Mouse (Mus musculus): ENCODE measurements at regions not wholly inside any gene's neighbourhood (a gene's known extent, or its start where the extent isn't known, plus 50 kb on each side); places are given as distances from the start of the nearest gene placed in this dataset.

DNA sequence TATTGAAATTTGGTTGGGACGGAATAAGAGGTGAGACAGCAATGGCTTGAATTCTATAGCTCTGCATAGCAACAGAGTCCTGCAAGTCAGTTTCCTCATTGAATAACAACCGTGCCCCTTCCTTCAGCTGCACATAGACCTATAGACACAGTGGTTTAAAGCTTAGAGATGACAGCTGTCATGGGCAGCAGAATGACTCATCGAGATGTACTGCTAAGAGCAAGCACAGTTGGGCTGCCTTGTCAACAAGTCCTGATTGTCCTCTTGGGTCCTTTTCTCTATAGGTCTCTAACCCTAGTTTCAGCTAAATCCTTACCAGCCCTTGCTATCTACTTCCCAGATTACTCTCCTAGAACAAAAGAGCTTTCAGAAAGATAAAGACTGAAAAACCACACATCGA, 417.9 kb downstream of the Adgrl2 start:
- TF ChIP-seq POLR2A (IDR thresholded peaks at IDR 0.05; ENCODE audit: insufficient read depth, low read length) (no peak), CTCF (IDR thresholded peaks at IDR 0.05; ENCODE audit: low read depth, low read length) (no peak), EP300 (IDR thresholded peaks at IDR 0.05; ENCODE audit: insufficient read depth, low read depth, low read length) (no peak)
- H3K9ac ChIP-seq (ENCODE audit: low read depth, poor library complexity, severe bottlenecking), result no peak overlapping the region
- H3K4me3 ChIP-seq (ENCODE audit: low read depth, low read length), result no peak overlapping the region
- H3K27me3 ChIP-seq (ENCODE audit: control insufficient read depth, insufficient read depth, low read length, poor library complexity, severe bottlenecking), result no peaks in the 10 kb centered on the region
- no peaks in the 10 kb centered on the region for H3K36me3 ChIP-seq (ENCODE audit: control insufficient read depth, insufficient read depth, low read length, poor library complexity, severe bottlenecking)
- H3K4me1 ChIP-seq (ENCODE audit: control insufficient read depth, insufficient read depth, low read length), result no peaks in the 10 kb centered on the region
- H3K9me3 ChIP-seq (replicated peaks; ENCODE audit: control insufficient read depth, insufficient read depth, low read length, poor library complexity, severe bottlenecking), result no peaks in the 10 kb centered on the region
- H3K27ac ChIP-seq (ENCODE audit: insufficient read depth, low read length), result no peak overlapping the region

DNA sequence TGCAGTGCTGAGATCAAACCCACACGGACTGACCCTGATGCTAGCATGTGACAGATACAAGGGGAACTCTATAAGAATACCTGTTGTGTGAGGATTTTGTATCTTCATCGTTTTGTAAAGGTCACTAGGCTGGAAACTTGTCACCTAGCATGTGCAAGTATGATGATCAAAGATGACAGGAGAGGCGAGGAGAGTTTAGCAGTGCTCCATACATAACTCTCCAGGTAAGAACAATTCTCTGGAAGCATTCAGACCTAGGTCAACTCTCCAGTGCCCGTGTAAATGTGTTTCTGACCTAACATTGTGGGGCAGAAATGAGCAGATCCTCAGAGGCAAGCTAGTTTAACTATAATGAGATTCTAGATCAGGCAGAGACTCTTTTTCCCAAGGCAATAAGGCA, 425.6 kb downstream of the Adgrl2 start:
- H3K9me3 ChIP-seq (replicated peaks; ENCODE audit: control insufficient read depth, insufficient read depth, low read length, poor library complexity, severe bottlenecking), result no peaks in the 10 kb centered on the region
- no peaks in the 10 kb centered on the region for H3K36me3 ChIP-seq (ENCODE audit: control insufficient read depth, insufficient read depth, low read length, poor library complexity, severe bottlenecking)
- H3K4me1 ChIP-seq (ENCODE audit: control insufficient read depth, insufficient read depth, low read length), result no peaks in the 10 kb centered on the region
- no peak overlapping the region for H3K9ac ChIP-seq (ENCODE audit: low read depth, poor library complexity, severe bottlenecking)
- TF ChIP-seq CTCF (IDR thresholded peaks at IDR 0.05; ENCODE audit: low read depth, low read length) (no peak), EP300 (IDR thresholded peaks at IDR 0.05; ENCODE audit: insufficient read depth, low read depth, low read length) (no peak), POLR2A (IDR thresholded peaks at IDR 0.05; ENCODE audit: insufficient read depth, low read length) (no peak)
- no peak overlapping the region for H3K27ac ChIP-seq (ENCODE audit: insufficient read depth, low read length)
- H3K27me3 ChIP-seq (ENCODE audit: control insufficient read depth, insufficient read depth, low read length, poor library complexity, severe bottlenecking), result no peaks in the 10 kb centered on the region
- H3K4me3 ChIP-seq (ENCODE audit: low read depth, low read length), result no peak overlapping the region

DNA sequence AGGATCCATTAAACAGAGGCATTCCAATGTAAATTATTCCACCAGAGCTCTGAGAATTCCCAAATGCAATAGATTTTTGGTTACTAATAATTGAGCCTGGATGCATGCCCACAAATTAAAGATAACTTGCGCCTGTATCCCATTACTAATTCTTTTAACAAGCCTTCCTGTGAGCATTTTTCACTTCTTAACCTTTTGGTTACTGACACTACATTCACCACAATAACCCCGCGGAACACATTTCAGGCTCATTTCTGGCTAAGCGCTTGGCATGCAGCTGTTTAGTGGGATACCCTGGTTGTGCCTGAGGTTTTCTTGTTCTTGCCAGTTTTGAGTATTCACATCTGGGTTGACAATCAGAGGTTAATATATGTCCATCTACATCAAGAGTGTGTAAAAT, 429.1 kb downstream of the Adgrl2 start:
- TF ChIP-seq EP300 (IDR thresholded peaks at IDR 0.05; ENCODE audit: insufficient read depth, low read depth, low read length), result no peak
- TF ChIP-seq CTCF (IDR thresholded peaks at IDR 0.05; ENCODE audit: low read depth, low read length), result no peak
- TF ChIP-seq POLR2A (IDR thresholded peaks at IDR 0.05; ENCODE audit: insufficient read depth, low read length), result no peak

DNA sequence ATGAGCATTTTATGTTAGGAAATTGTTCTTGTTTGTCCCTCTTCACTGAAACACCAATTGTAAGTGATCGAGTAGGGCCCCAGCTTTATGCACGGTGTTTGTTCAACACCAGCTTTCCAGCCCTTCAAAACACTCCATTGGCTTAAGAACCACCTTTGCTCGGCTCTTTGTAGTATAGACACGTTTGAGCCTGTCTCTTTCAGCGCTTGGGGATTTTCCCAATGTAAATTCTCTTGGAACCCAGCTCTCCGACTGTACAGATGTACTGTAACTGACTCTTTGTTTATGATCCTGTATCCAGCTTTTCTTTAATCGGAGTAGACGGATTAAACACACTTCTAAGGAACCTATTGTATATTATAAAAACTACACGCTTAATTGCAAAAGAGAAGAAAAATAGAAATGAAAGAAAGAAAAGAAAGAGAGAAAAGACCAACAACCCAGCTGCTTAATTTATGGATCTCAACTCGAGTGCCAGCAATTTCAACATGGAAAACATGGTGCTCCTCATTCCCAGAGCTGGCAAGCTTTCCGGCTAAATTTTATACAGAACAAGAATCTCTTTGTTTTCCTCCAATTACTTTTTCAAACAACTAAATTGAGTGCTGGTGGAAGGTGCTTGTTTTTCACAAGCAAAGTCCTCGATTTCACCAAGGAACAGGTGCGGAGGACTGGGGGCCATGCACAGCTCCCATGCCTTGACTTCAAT, 430.4 kb downstream of the Adgrl2 start:
- H3K9me3 ChIP-seq (replicated peaks; ENCODE audit: control insufficient read depth, insufficient read depth, low read length, poor library complexity, severe bottlenecking), result no peaks in the 10 kb centered on the region
- no peak overlapping the region for H3K4me3 ChIP-seq (ENCODE audit: low read depth, low read length)
- H3K27ac ChIP-seq (ENCODE audit: insufficient read depth, low read length), result no peak overlapping the region
- no peaks in the 10 kb centered on the region for H3K4me1 ChIP-seq (ENCODE audit: control insufficient read depth, insufficient read depth, low read length)
- no peak for TF ChIP-seq CTCF (IDR thresholded peaks at IDR 0.05; ENCODE audit: low read depth, low read length)
- H3K36me3 ChIP-seq (ENCODE audit: control insufficient read depth, insufficient read depth, low read length, poor library complexity, severe bottlenecking), result no peaks in the 10 kb centered on the region
- H3K27me3 ChIP-seq (ENCODE audit: control insufficient read depth, insufficient read depth, low read length, poor library complexity, severe bottlenecking), result no peaks in the 10 kb centered on the region
- no peak overlapping the region for H3K9ac ChIP-seq (ENCODE audit: low read depth, poor library complexity, severe bottlenecking)

More for the DNA sequence above, 429.1 kb downstream of the Adgrl2 start:
- H3K36me3 ChIP-seq (ENCODE audit: control insufficient read depth, insufficient read depth, low read length, poor library complexity, severe bottlenecking), result no peaks in the 10 kb centered on the region
- H3K27me3 ChIP-seq (ENCODE audit: control insufficient read depth, insufficient read depth, low read length, poor library complexity, severe bottlenecking), result no peaks in the 10 kb centered on the region
- no peaks in the 10 kb centered on the region for H3K9me3 ChIP-seq (replicated peaks; ENCODE audit: control insufficient read depth, insufficient read depth, low read length, poor library complexity, severe bottlenecking)
- H3K4me1 ChIP-seq (ENCODE audit: control insufficient read depth, insufficient read depth, low read length), result no peaks in the 10 kb centered on the region
- no peak overlapping the region for H3K4me3 ChIP-seq (ENCODE audit: low read depth, low read length)
- H3K9ac ChIP-seq (ENCODE audit: low read depth, poor library complexity, severe bottlenecking), result no peak overlapping the region
- no peak overlapping the region for H3K27ac ChIP-seq (ENCODE audit: insufficient read depth, low read length)

DNA sequence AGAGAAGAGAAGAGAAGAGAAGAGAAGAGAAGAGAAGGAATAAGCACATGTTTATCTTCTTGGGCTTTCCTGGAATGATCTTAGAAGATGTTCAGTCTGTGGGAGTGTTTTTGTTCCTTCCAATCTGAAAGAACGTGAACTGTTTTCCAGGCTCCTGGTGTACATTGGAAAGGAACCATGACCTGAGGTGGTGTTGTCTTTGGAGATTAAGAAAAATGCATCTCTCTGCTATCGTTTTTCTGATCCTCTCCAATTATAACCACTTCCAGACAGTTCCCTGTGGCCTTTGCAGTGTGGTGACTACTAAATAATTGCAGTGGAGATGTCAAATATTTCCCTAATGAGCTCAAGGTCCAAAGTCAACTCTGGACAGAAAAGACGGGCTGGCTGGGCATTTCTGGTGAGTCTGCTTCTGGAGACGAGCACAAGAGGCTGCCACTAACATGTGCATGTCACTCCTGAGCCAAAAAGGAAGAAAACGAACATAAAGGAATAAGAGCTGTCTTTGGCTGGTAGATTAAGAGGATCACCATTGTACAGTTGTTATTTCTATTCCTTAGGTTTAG, 431.7 kb downstream of the Adgrl2 start:
- TF ChIP-seq POLR2A (IDR thresholded peaks at IDR 0.05; ENCODE audit: insufficient read depth, low read length) (no peak), CTCF (IDR thresholded peaks at IDR 0.05; ENCODE audit: low read depth, low read length) (no peak), EP300 (IDR thresholded peaks at IDR 0.05; ENCODE audit: insufficient read depth, low read depth, low read length) (no peak)
- H3K4me3 ChIP-seq (ENCODE audit: low read depth, low read length), result no peak overlapping the region
- no peak overlapping the region for H3K9ac ChIP-seq (ENCODE audit: low read depth, poor library complexity, severe bottlenecking)
- no peaks in the 10 kb centered on the region for H3K36me3 ChIP-seq (ENCODE audit: control insufficient read depth, insufficient read depth, low read length, poor library complexity, severe bottlenecking)
- H3K27ac ChIP-seq (ENCODE audit: insufficient read depth, low read length), result no peak overlapping the region
- H3K27me3 ChIP-seq (ENCODE audit: control insufficient read depth, insufficient read depth, low read length, poor library complexity, severe bottlenecking), result no peaks in the 10 kb centered on the region
- no peaks in the 10 kb centered on the region for H3K4me1 ChIP-seq (ENCODE audit: control insufficient read depth, insufficient read depth, low read length)
- no peaks in the 10 kb centered on the region for H3K9me3 ChIP-seq (replicated peaks; ENCODE audit: control insufficient read depth, insufficient read depth, low read length, poor library complexity, severe bottlenecking)

DNA sequence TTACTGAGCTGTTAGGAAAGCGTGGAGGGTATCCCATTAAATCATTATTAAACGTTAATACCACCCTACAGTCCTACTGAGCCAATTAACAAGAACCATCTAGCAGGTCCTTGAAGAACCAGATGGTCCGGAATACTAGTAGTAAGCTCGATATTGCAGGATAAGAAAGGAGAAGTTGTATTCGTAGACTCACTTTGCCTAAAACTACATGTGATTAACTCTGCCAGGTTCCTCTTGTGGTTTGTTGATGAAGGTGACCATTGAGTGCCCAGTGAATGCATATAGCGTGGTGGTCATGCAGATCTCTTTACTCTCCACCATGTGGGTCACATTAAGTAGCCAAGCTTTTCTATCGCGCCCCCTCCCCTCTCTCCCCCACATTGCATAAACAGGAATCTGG, 435.0 kb downstream of the Adgrl2 start:
- TF ChIP-seq EP300 (IDR thresholded peaks at IDR 0.05; ENCODE audit: insufficient read depth, low read depth, low read length) (no peak), POLR2A (IDR thresholded peaks at IDR 0.05; ENCODE audit: insufficient read depth, low read length) (no peak), CTCF (IDR thresholded peaks at IDR 0.05; ENCODE audit: low read depth, low read length) (no peak)
- H3K4me1 ChIP-seq (ENCODE audit: control insufficient read depth, insufficient read depth, low read length), result no peaks in the 10 kb centered on the region

More for the DNA sequence above, 435.0 kb downstream of the Adgrl2 start:
- no peak overlapping the region for H3K27ac ChIP-seq (ENCODE audit: insufficient read depth, low read length)
- H3K36me3 ChIP-seq (ENCODE audit: control insufficient read depth, insufficient read depth, low read length, poor library complexity, severe bottlenecking), result no peaks in the 10 kb centered on the region
- H3K27me3 ChIP-seq (ENCODE audit: control insufficient read depth, insufficient read depth, low read length, poor library complexity, severe bottlenecking), result no peaks in the 10 kb centered on the region
- no peak overlapping the region for H3K4me3 ChIP-seq (ENCODE audit: low read depth, low read length)
- H3K9ac ChIP-seq (ENCODE audit: low read depth, poor library complexity, severe bottlenecking), result no peak overlapping the region
- no peaks in the 10 kb centered on the region for H3K9me3 ChIP-seq (replicated peaks; ENCODE audit: control insufficient read depth, insufficient read depth, low read length, poor library complexity, severe bottlenecking)

Measured in ES-Bruce4 (cell line).